Mouse (Mus musculus): ENCODE measurements around the gene Gm3646.

DNA sequence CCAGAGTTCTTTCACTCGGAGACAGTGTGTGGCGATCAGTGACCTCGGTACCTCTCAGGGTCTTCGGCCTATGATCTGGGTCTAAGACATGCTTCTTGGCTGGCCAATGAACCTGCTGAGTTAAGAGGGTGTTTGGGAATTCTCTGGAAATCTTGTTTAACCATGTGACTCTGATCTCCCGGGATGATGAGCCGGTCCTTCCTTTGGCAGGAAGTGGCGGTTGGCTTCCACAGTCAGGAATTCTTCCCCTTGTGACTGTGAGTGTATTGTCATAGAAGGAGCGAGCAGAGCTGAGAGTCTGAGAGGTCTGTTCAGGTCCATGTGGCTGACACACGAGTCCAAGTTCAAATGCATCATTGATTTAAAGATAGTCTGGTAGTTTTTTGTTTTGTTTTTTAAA is 46.9 kb downstream of the Gm3646 start:
- TF ChIP-seq CTCF (IDR thresholded peaks at IDR 0.05): no peak
- 0 out of 2 replicates have a peak, but pooled peaks have one; percentile 42 for TF ChIP-seq EP300 (IDR thresholded peaks at IDR 0.05; ENCODE audit: insufficient read depth, low read depth, low read length)
- TF ChIP-seq POLR2A (IDR thresholded peaks at IDR 0.05; ENCODE audit: insufficient read depth, low read depth, low read length): no peak

All from heart, adult 2 months (tissue).